10 mouse cellular contexts compared by ENCODE assay signal in genomic region chr6:86343656-86344055, GRCm38 (mm10). TPM values are rescaled to one million over a fixed set of nuclear protein-coding genes. Genes with fewer than 3 reads are reported as not detected.
A peak's percentile ranks its signal among the peaks of the same experiment; 100 is the strongest.
DNase-seq lines count a peak whose midpoint lies in the region; ATAC-seq and TF ChIP-seq lines count a peak whose summit lies in the region.
"Had no signal": no experiment of that assay in that cellular context is flagged by ENCODE, and none has a peak within 500 bp of the region (broad histone marks: within the 10 kb centered on the region; RNA-seq: fewer than 3 reads in every experiment).

No protein-coding gene starts in this region.

- no peaks in the 10 kb centered on the region for H3K36me3 ChIP-seq in forebrain, embryonic 10.5 days (replicated peaks)
- H3K36me3 ChIP-seq in forebrain, embryonic 15.5 days: no peaks in the 10 kb centered on the region
- no peaks in the 10 kb centered on the region for H3K36me3 ChIP-seq in liver, embryonic 11.5 days (ENCODE audit: control insufficient read depth, insufficient read depth, low read length)
- no peaks in the 10 kb centered on the region for H3K36me3 ChIP-seq in liver, postnatal 0 days (replicated peaks; ENCODE audit: insufficient read depth, low read length)
- H3K36me3 ChIP-seq in hindbrain, embryonic 14.5 days (replicated peaks; ENCODE audit: control insufficient read depth, insufficient read depth): no peaks in the 10 kb centered on the region
- H3K36me3 ChIP-seq in neural tube, embryonic 13.5 days: no peaks in the 10 kb centered on the region

- H3K4me1 ChIP-seq in forebrain, embryonic 10.5 days: peaks cover 14% of the 10 kb centered on the region
- no peaks in the 10 kb centered on the region for H3K4me1 ChIP-seq in forebrain, embryonic 15.5 days
- H3K4me1 ChIP-seq in liver, embryonic 11.5 days (replicated peaks; ENCODE audit: control insufficient read depth, insufficient read depth, low read length): no peaks in the 10 kb centered on the region
- no peaks in the 10 kb centered on the region for H3K4me1 ChIP-seq in liver, postnatal 0 days (ENCODE audit: insufficient read depth)
- H3K4me1 ChIP-seq in hindbrain, embryonic 14.5 days (replicated peaks; ENCODE audit: control insufficient read depth, insufficient read depth, low read length): peaks cover 5% of the 10 kb centered on the region; the same call in 1 of the 2 replicates
- H3K4me1 ChIP-seq in neural tube, embryonic 13.5 days (replicated peaks): peaks cover 9% of the 10 kb centered on the region; the same call in 1 of the 2 replicates

- TF ChIP-seq CTCF in liver, postnatal 0 days (IDR thresholded peaks at IDR 0.05; ENCODE audit: low read depth): no peak

- peak overlapping the region; percentile 23 for H3K4me3 ChIP-seq in forebrain, embryonic 10.5 days
- no peak overlapping the region for H3K4me3 ChIP-seq in forebrain, embryonic 15.5 days
- no peak overlapping the region for H3K4me3 ChIP-seq in liver, embryonic 11.5 days (ENCODE audit: low read depth, low read length)
- no peak overlapping the region for H3K4me3 ChIP-seq in liver, postnatal 0 days (ENCODE audit: low read depth, low read length)
- no peak overlapping the region for H3K4me3 ChIP-seq in hindbrain, embryonic 14.5 days (replicated peaks; ENCODE audit: low read length)
- peak overlapping the region; percentile 8; the same call in 1 of the 2 replicates for H3K4me3 ChIP-seq in neural tube, embryonic 13.5 days

- no peaks in the 10 kb centered on the region for H3K27me3 ChIP-seq in forebrain, embryonic 10.5 days (ENCODE audit: poor library complexity, severe bottlenecking)
- no peaks in the 10 kb centered on the region for H3K27me3 ChIP-seq in forebrain, embryonic 15.5 days
- H3K27me3 ChIP-seq in liver, embryonic 11.5 days (replicated peaks; ENCODE audit: control insufficient read depth, insufficient read depth, low read length): no peaks in the 10 kb centered on the region
- no peaks in the 10 kb centered on the region for H3K27me3 ChIP-seq in liver, postnatal 0 days (ENCODE audit: insufficient read depth, low read length)
- H3K27me3 ChIP-seq in hindbrain, embryonic 14.5 days (ENCODE audit: control insufficient read depth, insufficient read depth, low read length): no peaks in the 10 kb centered on the region
- no peaks in the 10 kb centered on the region for H3K27me3 ChIP-seq in neural tube, embryonic 13.5 days

- no peak for TF ChIP-seq EP300 in liver, postnatal 0 days (IDR thresholded peaks at IDR 0.05; ENCODE audit: low read depth)

- 14% methylated on average over 7 of the region's 7 CpGs for WGBS in forebrain, embryonic 10.5 days
- WGBS in forebrain, embryonic 15.5 days: 14% methylated on average over 7 of the region's 7 CpGs
- WGBS in liver, embryonic 11.5 days: 19% methylated on average over 7 of the region's 7 CpGs
- WGBS in liver, postnatal 0 days (ENCODE audit: insufficient replicate concordance): 20% methylated on average over 7 of the region's 7 CpGs
- 2% methylated on average over 7 of the region's 7 CpGs for WGBS in hindbrain, embryonic 14.5 days
- WGBS in neural tube, embryonic 13.5 days: 9% methylated on average over 7 of the region's 7 CpGs

- no peak overlapping the region for H3K9ac ChIP-seq in forebrain, embryonic 15.5 days (replicated peaks)
- H3K9ac ChIP-seq in liver, embryonic 11.5 days (ENCODE audit: low read depth, low read length): no peak overlapping the region
- no peak overlapping the region for H3K9ac ChIP-seq in liver, postnatal 0 days (replicated peaks)
- H3K9ac ChIP-seq in hindbrain, embryonic 14.5 days: peak overlapping the region; percentile 43
- 0 out of 2 replicates have a peak overlapping the region, but pooled peaks have one; percentile 2 for H3K9ac ChIP-seq in neural tube, embryonic 13.5 days

- peak; percentile 20 for DNase-seq in forebrain, embryonic 10.5 days (ENCODE audit: extremely low spot score, low spot score)
- DNase-seq in liver, embryonic 11.5 days (ENCODE audit: low spot score): no peak
- DNase-seq in liver, postnatal 0 days: no peak
- no peak for DNase-seq in hindbrain, embryonic 14.5 days (ENCODE audit: low spot score)
- DNase-seq in B cell, adult 2 months: no peak
- DNase-seq in lung, postnatal 36 days: no peak
- DNase-seq: cerebellum, postnatal 14 days; gastrocnemius, postnatal 14 days had no signal

- no peaks in the 10 kb centered on the region for H3K9me3 ChIP-seq in forebrain, embryonic 10.5 days
- no peaks in the 10 kb centered on the region for H3K9me3 ChIP-seq in forebrain, embryonic 15.5 days
- H3K9me3 ChIP-seq in liver, embryonic 11.5 days (ENCODE audit: control insufficient read depth, low read length): no peaks in the 10 kb centered on the region
- no peaks in the 10 kb centered on the region for H3K9me3 ChIP-seq in liver, postnatal 0 days (ENCODE audit: low read length)
- no peaks in the 10 kb centered on the region for H3K9me3 ChIP-seq in hindbrain, embryonic 14.5 days (ENCODE audit: control insufficient read depth, low read length)
- H3K9me3 ChIP-seq in neural tube, embryonic 13.5 days: no peaks in the 10 kb centered on the region

- peak overlapping the region; percentile 45 for H3K27ac ChIP-seq in forebrain, embryonic 10.5 days
- H3K27ac ChIP-seq in forebrain, embryonic 15.5 days (replicated peaks): no peak overlapping the region
- no peak overlapping the region for H3K27ac ChIP-seq in liver, embryonic 11.5 days (ENCODE audit: low read depth, low read length)
- H3K27ac ChIP-seq in liver, postnatal 0 days (ENCODE audit: low read depth): no peak overlapping the region
- H3K27ac ChIP-seq in hindbrain, embryonic 14.5 days: no peak overlapping the region
- 0 out of 2 replicates have a peak overlapping the region, but pooled peaks have one; percentile 9 for H3K27ac ChIP-seq in neural tube, embryonic 13.5 days (replicated peaks)

- no peak overlapping the region for H3K4me2 ChIP-seq in forebrain, embryonic 15.5 days (replicated peaks)
- H3K4me2 ChIP-seq in liver, embryonic 11.5 days: peak overlapping the region; percentile 10; the same call in 1 of the 2 replicates
- H3K4me2 ChIP-seq in liver, postnatal 0 days (ENCODE audit: low read depth, low read length): no peak overlapping the region
- H3K4me2 ChIP-seq in hindbrain, embryonic 14.5 days (replicated peaks): peak overlapping the region; percentile 43
- H3K4me2 ChIP-seq in neural tube, embryonic 13.5 days: peak overlapping the region; percentile 40

- ATAC-seq in forebrain, embryonic 15.5 days (replicated peaks): no peak
- no peak for ATAC-seq in liver, embryonic 11.5 days (replicated peaks; ENCODE audit: low FRiP score)
- no peak for ATAC-seq in liver, postnatal 0 days
- no peak for ATAC-seq in hindbrain, embryonic 14.5 days (ENCODE audit: low FRiP score)
- ATAC-seq in neural tube, embryonic 13.5 days (ENCODE audit: low read depth): no peak

RNA-seq across cellular contexts. Expression of gene Fam136a, which starts 21.8 kb away (rescaled TPM):
- polyA plus RNA-seq in forebrain, embryonic 10.5 days (2016; fragmentation: Nextera tagmentation; extraction: Ambion mirVana): 208 and 210 TPM in 2 replicates
- 119 and 123 TPM in 2 replicates for polyA plus RNA-seq in forebrain, embryonic 15.5 days (2015; fragmentation: Nextera tagmentation; extraction: Ambion mirVana)
- 188 and 198 TPM in 2 replicates for polyA plus RNA-seq in liver, embryonic 11.5 days (2014; fragmentation: Nextera tagmentation; extraction: Ambion mirVana)
- 69.8 and 74.1 TPM in 2 replicates for polyA plus RNA-seq in liver, postnatal 0 days (2015; fragmentation: Nextera tagmentation; extraction: Ambion mirVana)
- 114 and 115 TPM in 2 replicates for polyA plus RNA-seq in hindbrain, embryonic 14.5 days (2014; fragmentation: Nextera tagmentation; extraction: Ambion mirVana)
- polyA plus RNA-seq in neural tube, embryonic 13.5 days (2015; fragmentation: Nextera tagmentation; extraction: Ambion mirVana): 113 and 119 TPM in 2 replicates

RNA-seq across cellular contexts. Expression of gene Snrpg, which starts 27.4 kb away (rescaled TPM):
- polyA plus RNA-seq in forebrain, embryonic 10.5 days (2016; fragmentation: Nextera tagmentation; extraction: Ambion mirVana): 939 and 953 TPM in 2 replicates
- 510 and 573 TPM in 2 replicates for polyA plus RNA-seq in forebrain, embryonic 15.5 days (2015; fragmentation: Nextera tagmentation; extraction: Ambion mirVana)
- 741 and 785 TPM in 2 replicates for polyA plus RNA-seq in liver, embryonic 11.5 days (2014; fragmentation: Nextera tagmentation; extraction: Ambion mirVana)
- polyA plus RNA-seq in liver, postnatal 0 days (2015; fragmentation: Nextera tagmentation; extraction: Ambion mirVana): 174 and 204 TPM in 2 replicates
- polyA plus RNA-seq in hindbrain, embryonic 14.5 days (2014; fragmentation: Nextera tagmentation; extraction: Ambion mirVana): 345 and 410 TPM in 2 replicates
- 397 and 429 TPM in 2 replicates for polyA plus RNA-seq in neural tube, embryonic 13.5 days (2015; fragmentation: Nextera tagmentation; extraction: Ambion mirVana)

RNA-seq across cellular contexts. Expression of gene Pcyox1, which starts 53.3 kb away (rescaled TPM):
- 73.5 and 78.3 TPM in 2 replicates for polyA plus RNA-seq in forebrain, embryonic 10.5 days (2016; fragmentation: Nextera tagmentation; extraction: Ambion mirVana)
- 102 and 110 TPM in 2 replicates for polyA plus RNA-seq in forebrain, embryonic 15.5 days (2015; fragmentation: Nextera tagmentation; extraction: Ambion mirVana)
- 57.7 and 66.8 TPM in 2 replicates for polyA plus RNA-seq in liver, embryonic 11.5 days (2014; fragmentation: Nextera tagmentation; extraction: Ambion mirVana)
- 69.6 and 80.4 TPM in 2 replicates for polyA plus RNA-seq in liver, postnatal 0 days (2015; fragmentation: Nextera tagmentation; extraction: Ambion mirVana)
- 94.9 and 99.9 TPM in 2 replicates for polyA plus RNA-seq in hindbrain, embryonic 14.5 days (2014; fragmentation: Nextera tagmentation; extraction: Ambion mirVana)
- 107 and 113 TPM in 2 replicates for polyA plus RNA-seq in neural tube, embryonic 13.5 days (2015; fragmentation: Nextera tagmentation; extraction: Ambion mirVana)

Comparison
In these comparisons a context has a peak if more than half of its experiments do, and no peak if none do; other contexts are left out.
1. H3K27ac ChIP-seq: peak in forebrain, embryonic 10.5 days (single experiment) and neural tube, embryonic 13.5 days (single experiment); none in forebrain, embryonic 15.5 days (single experiment), liver, embryonic 11.5 days (single experiment), liver, postnatal 0 days (single experiment) and hindbrain, embryonic 14.5 days (single experiment).
2. H3K4me3 ChIP-seq: peak in forebrain, embryonic 10.5 days (single experiment) and neural tube, embryonic 13.5 days (single experiment); none in forebrain, embryonic 15.5 days (single experiment), liver, embryonic 11.5 days (single experiment), liver, postnatal 0 days (single experiment) and hindbrain, embryonic 14.5 days (single experiment).
3. H3K4me2 ChIP-seq: peak in liver, embryonic 11.5 days (single experiment), hindbrain, embryonic 14.5 days (single experiment) and neural tube, embryonic 13.5 days (single experiment); none in forebrain, embryonic 15.5 days (single experiment) and liver, postnatal 0 days (single experiment).
4. H3K9ac ChIP-seq: peak in hindbrain, embryonic 14.5 days (single experiment) and neural tube, embryonic 13.5 days (single experiment); none in forebrain, embryonic 15.5 days (single experiment), liver, embryonic 11.5 days (single experiment) and liver, postnatal 0 days (single experiment).